Comparison of ENCODE assay signal across 2 mouse cellular contexts in the genomic region with DNA sequence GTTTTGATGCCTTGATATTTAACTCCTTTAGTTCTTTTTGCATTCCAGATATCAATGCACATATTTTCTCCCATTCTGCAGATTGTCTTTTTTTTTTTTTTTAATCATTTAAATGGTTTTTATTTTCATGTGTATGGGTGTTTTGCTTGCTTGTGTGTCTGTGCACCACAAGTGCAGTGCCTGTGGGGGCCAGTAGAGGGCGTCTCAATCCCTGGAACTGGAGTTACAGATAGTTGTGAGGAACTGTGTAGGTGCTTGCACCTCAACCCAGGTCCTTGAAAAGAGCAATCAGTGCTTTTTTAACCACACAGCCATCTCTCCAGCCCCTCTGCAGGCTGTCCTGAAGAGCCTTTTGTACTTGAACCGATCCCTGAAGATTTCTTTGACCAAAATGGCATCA.
TF ChIP-seq lines count a peak whose summit lies in the region.

No protein-coding gene starts in this region.

TF ChIP-seq in MEL, 35 proteins besides CTCF, POLR2A, EP300 and RAD21:
- no peak for TF ChIP-seq POLR2AphosphoS2 (IDR thresholded peaks at IDR 0.05; ENCODE audit: low read length)
- TF ChIP-seq SMC3 (IDR thresholded peaks at IDR 0.05; ENCODE audit: low read depth, low read length) = no peak
- TF ChIP-seq ELF1 (IDR thresholded peaks at IDR 0.05; ENCODE audit: low read depth, low read length) = no peak
- TF ChIP-seq MEF2A (IDR thresholded peaks at IDR 0.05; ENCODE audit: extremely low read depth, insufficient replicate concordance, low read depth, low read length, poor library complexity, severe bottlenecking) = no peak
- no peak for TF ChIP-seq CHD2 (IDR thresholded peaks at IDR 0.05; ENCODE audit: low read length)
- no peak for TF ChIP-seq ZMIZ1 (IDR thresholded peaks at IDR 0.05; ENCODE audit: low read depth, low read length)
- no peak for TF ChIP-seq KAT2A (conservative IDR thresholded peaks at IDR 0.05; ENCODE audit: low read depth, low read length)
- no peak for TF ChIP-seq ZC3H11A (IDR thresholded peaks at IDR 0.05; ENCODE audit: low read depth, low read length)
- TF ChIP-seq TBP (IDR thresholded peaks at IDR 0.05; ENCODE audit: low read depth, low read length) = no peak
- TF ChIP-seq RCOR1 (IDR thresholded peaks at IDR 0.05; ENCODE audit: low read depth, low read length) = no peak
- TF ChIP-seq MXI1 (IDR thresholded peaks at IDR 0.05; ENCODE audit: low read depth, low read length) = no peak
- no peak for TF ChIP-seq CHD1 (IDR thresholded peaks at IDR 0.05; ENCODE audit: low read depth, low read length)

TF ChIP-seq in myocyte, 11 proteins besides CTCF, POLR2A, EP300 and RAD21:
- TF ChIP-seq CEBPB (IDR thresholded peaks at IDR 0.05; ENCODE audit: insufficient read depth, poor library complexity, severe bottlenecking) (no peak), MAX (IDR thresholded peaks at IDR 0.05; ENCODE audit: low read depth) (no peak), E2F4 (IDR thresholded peaks at IDR 0.05; ENCODE audit: insufficient read depth) (no peak), TCF12 (IDR thresholded peaks at IDR 0.05; ENCODE audit: insufficient read depth, poor library complexity, severe bottlenecking) (no peak), MYOD1 (IDR thresholded peaks at IDR 0.05; ENCODE audit: control insufficient read depth in 1 of 3, insufficient read length in 2 of 3, low read depth in 2 of 3) (no peak), MYOG (IDR thresholded peaks at IDR 0.05; ENCODE audit: control insufficient read depth in 1 of 3, insufficient read depth in 1 of 3, insufficient read length in 2 of 3, low read depth in 2 of 3) (no peak), USF1 (IDR thresholded peaks at IDR 0.05; ENCODE audit: low read depth) (no peak), POLR2AphosphoS2 (IDR thresholded peaks at IDR 0.05; ENCODE audit: insufficient read length, low read depth) (no peak), REST (IDR thresholded peaks at IDR 0.05; ENCODE audit: insufficient read depth, insufficient read length) (no peak), SRF (IDR thresholded peaks at IDR 0.05; ENCODE audit: control insufficient read depth, insufficient read length, low read depth) (no peak), TCF3 (IDR thresholded peaks at IDR 0.05; ENCODE audit: insufficient read length, low read depth) (no peak)
